Mouse (Mus musculus) midbrain, embryonic 12.5 days (tissue): ENCODE results near the gene Gm10037. TPM values are rescaled to one million over a fixed set of nuclear protein-coding genes. Genes with fewer than 3 reads are reported as not detected.

Source experiments
- polyA plus RNA-seq: library from polyadenylated mRNA; unstranded; fragments of >200 nt; fragmentation: Nextera tagmentation; extraction: Ambion mirVana; gene quantifications from 2 replicates; pipeline ENCODE4 v1.2.1, GENCODE M21; 2016

Gene Gm10037
- polyA plus RNA-seq, 1 experiment from 2014 or later: 4.3 TPM

Other genes with a start within 250 kb of the Gm10037 start
- gene Zfp729b, start 221.4 kb upstream of the Gm10037 start, polyA plus RNA-seq: 3.4 and 4.1 TPM in 2 replicates
- 0.29 TPM in 1 of 2 replicates, not detected in the other for gene Gm49345, start 193.3 kb upstream of the Gm10037 start, polyA plus RNA-seq
- gene Zfp729a, start 193.3 kb upstream of the Gm10037 start, polyA plus RNA-seq: 3.0 and 4.7 TPM in 2 replicates
- gene Zfp738, start 144.0 kb upstream of the Gm10037 start, polyA plus RNA-seq: 16.7 and 17.4 TPM in 2 replicates
- gene Zfp65, start 101.9 kb upstream of the Gm10037 start, polyA plus RNA-seq: 8.0 and 11.2 TPM in 2 replicates
- 7.0 and 7.3 TPM in 2 replicates for gene Zfp85, start 75.9 kb upstream of the Gm10037 start, polyA plus RNA-seq
- 2.7 and 3.8 TPM in 2 replicates for gene Zfp493, start 51.4 kb upstream of the Gm10037 start, polyA plus RNA-seq
- gene Zfp273, start 17.4 kb upstream of the Gm10037 start, polyA plus RNA-seq: 9.2 and 9.5 TPM in 2 replicates
- gene BC048507, start 32.2 kb downstream of the Gm10037 start, polyA plus RNA-seq: not detected in 2 replicates